Mouse (Mus musculus): ENCODE results near the gene Insm2.
"Not testable (repeated sequence)": the region's sequence is repeated elsewhere in the genome, so short reads cannot be mapped to it uniquely, and the experiment has no call there.

The Insm2 gene

DNA sequence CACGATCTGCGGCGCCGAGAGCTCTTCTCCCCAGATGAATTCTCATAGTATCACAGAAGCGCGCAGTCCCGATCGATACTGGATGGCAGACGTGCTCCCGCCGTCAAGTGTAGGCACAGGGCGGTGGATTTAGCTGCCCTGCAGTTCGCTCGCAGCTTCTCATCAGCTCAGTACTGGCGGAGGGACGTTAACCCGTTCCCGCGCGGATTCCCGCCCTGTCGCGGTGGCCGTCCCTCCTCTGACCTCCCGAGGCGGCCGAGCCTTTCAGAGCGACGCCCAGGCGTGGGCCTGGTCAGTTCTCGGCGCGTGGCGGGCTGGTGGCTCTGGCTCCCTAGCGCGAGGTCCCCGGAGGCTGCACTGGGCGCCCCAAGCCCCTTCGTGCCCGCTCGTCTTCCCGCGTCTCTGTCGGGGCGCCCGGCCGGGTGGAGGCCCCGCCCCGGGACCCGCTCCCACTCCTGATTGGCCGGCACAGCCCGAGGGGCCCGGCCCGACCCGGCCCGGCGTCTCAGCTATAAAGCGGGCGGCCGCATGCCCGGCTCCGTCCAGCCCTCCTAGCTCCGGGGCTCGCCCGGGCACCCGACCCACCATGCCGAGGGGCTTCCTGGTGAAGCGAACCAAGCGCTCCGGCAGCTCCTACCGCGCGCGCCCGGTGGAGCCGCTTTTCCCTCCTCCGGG lies at the start of gene Insm2:
Gene Insm2, plus strand, starts transcription at position 541 of the 675 bp plus-strand sequence.
- DNase-seq, result no peak

DNA sequence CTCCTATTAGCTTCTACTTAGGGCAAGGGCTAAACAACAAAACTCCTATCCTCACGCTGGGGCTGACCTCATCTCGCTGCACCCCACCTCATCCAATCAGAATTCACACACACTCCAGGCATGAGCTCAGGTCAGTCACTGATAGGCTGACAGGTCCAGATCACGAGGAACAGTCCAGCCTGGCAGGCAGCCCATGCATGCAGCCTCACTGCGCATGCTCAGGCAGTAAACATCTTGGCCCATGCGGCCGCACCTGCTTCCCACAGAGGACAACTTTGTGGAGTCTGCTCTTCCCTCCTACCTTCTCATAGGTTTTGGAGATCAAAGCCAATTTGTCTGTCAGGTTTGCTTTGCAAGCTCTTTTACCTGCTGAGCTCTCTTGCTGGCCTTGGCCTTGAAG lies 44.3 kb upstream of the Insm2 start:
- DNase-seq, result not testable (repeated sequence)

DNA sequence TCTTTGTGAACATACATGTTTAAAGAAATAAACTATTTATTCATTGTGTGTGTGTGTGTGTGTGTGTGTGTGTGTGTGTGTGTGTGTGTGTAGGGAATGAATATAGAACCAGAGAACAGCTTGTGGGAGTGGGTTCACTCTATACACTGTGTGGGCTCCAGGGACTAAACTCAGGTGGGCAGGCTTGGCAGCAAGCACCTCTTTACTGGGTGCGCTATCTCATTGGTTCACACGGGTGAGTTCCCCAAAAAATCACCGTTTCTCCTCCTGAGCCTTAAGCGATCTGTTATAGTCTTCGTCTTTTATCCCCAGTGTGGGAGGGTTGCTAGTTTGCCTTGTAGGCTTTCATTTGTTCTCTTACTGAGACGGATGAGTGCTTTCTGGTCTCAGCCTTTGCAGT lies 41.4 kb upstream of the Insm2 start:
- DNase-seq, result no peak

DNA sequence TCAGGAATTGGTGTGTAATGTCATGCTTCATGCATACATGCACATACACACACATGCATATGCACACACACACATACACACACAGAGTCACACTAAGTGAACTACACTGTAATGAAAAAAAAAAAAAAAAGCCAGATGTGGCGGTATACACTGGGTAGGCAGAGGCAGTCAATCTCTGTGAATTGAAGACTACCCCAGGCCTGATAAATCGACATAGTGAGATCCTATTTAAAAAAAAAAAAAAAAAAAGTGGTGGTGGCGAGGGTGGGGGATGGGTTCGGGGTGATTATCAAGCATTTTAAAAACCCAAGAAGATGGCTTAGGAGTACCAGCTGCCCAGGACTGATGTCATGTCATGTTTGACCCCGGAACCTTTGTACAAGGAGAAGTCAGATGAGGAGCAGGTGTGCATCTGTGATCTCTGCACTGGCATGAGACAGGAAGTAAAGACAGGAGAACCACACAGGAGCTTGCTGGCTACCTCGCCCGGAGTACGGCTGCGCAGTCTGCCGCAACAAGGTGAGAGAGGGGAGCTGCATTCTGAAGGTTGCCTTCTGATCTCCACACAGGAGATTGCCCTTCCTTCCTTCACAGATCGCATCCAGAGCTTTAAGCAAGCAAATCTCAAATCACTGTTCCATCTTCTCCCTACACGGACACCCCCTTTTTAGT lies 39.9 kb upstream of the Insm2 start:
- DNase-seq, result no peak

DNA sequence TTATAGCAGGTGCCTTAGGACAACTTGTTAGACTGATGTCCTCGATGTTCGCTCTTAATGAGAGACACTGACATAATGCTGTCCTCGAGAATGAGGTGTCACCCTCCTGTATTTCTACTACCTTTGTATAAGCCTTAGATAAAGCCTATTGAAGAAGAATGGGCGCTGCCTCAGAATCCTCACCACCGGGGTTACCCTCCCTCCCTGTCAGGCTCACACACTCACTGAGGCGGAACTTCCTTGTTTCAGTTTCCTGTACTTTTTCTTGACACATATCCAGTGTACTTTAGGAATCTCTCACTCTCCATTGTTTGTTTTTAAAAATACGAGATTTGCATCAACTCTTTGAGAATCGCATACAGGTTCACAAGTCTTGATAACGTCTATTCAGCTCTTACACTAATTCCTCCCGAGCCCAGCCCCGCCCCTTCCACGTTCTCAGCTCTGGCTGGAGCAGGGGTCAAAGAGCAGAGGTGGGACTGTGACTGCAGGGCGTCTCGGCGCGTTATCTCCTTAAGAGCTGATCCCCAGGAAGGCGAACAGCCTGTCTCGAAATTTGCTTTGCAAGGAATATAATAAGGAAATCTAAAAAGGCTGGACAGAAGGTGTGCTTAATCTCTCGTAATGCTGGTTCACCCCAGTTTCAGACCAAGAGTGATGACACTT lies 39.1 kb upstream of the Insm2 start:
- no peak for DNase-seq

DNA sequence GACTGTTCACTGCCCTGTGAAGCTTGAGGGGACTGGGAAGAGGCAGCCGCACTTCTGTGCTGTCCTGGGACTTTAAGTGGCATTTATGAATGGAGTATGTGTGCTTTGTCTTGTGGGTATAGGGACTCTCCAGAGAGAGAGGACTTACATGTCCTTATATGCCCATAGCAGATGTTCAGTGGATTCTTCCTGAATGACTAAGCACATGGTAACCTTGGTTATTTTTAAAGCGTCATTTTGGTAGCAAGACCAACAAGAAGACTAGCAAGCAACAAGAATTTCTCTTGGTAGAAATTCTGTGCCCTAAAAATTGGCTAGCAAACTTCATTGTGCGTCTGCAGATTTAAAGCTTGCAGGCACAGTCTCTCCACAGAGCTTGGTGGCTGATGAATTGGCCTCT lies 35.5 kb upstream of the Insm2 start:
- no peak for DNase-seq

DNA sequence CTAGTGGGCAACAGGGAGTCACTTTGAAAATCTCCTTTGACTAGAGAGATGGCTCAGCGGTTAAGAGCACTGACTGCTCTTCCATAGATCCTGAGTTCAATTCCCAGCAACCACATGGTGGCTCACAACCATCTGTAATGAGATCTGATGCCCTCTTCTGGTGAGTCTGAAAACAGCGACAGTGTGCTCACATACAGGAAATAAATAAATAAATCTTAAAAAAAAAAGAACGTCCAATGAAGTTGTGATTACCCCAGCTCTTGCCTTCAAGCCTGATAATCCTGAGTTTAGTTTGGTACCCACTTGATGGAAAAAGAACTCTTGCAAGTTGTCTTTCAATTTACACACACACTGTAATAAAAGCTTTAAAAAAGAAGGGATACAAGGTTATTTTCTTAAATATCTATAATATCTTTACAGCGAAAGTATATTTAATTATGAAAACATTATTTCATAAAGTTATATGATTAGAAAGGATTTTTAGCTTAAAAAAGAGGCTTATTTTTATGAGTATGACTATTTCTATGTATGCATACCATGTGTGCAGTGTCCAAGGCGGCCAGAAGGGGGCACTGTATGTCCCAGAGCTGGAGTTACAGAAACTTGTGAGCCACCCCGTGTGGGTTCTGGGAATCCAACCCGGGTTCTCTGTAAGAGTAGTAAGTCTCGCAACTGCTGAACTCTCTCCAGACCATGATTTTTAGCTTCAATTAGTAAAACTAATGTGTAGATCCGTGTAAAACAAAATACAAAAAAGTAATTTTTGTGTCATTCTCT lies 34.9 kb upstream of the Insm2 start:
- DNase-seq, result no peak

DNA sequence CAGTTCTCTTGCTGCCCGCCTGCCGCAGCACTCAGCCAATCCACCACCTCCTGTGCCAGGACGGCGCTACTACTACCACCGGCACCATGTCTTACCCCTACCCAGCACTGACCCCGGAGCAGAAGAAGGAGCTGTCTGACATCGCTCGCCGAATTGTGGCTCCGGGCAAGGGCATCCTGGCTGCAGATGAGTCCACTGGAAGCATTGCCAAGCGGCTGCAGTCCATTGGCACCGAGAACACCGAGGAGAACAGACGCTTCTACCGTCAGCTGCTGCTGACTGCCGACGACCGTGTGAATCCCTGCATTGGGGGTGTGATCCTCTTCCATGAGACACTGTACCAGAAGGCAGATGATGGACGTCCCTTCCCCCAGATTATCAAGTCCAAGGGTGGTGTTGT lies 34.0 kb upstream of the Insm2 start, which contains the start of gene Aldoart2:
Gene Aldoart2, plus strand, starts transcription at position 34 of the 400 bp plus-strand sequence.
- DNase-seq, result no peak

DNA sequence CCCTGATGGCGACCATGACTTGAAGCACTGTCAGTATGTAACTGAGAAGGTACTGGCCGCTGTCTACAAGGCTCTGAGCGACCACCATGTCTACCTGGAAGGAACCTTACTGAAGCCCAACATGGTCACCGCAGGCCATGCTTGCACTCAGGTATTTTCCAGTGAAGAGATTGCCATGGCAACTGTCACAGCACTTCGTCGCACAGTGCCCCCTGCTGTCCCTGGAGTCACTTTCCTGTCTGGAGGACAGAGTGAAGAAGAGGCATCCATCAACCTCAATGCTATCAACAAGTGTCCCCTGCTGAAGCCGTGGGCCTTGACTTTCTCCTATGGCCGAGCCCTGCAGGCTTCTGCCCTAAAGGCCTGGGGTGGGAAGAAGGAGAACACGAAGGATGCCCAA lies 33.4 kb upstream of the Insm2 start:
- DNase-seq, result no peak

DNA sequence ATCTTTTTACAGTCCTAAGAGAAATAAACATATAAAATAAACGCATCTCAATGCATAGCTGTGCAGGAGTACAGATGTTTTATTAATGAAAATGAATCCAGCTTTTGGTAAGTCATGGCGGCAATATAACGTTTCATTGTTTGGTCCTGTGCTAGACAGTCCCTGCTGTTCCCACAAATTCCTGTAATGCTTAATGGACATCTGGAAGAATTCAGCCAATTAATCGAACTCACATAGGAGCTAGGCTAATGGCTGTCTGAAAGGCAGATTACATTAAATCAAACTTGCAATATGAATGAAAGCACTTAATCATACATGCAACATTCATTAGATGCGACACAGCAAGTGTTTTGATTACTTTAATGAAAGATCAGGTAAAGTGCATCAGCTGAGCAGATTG lies 32.4 kb upstream of the Insm2 start:
- no peak for DNase-seq

DNA sequence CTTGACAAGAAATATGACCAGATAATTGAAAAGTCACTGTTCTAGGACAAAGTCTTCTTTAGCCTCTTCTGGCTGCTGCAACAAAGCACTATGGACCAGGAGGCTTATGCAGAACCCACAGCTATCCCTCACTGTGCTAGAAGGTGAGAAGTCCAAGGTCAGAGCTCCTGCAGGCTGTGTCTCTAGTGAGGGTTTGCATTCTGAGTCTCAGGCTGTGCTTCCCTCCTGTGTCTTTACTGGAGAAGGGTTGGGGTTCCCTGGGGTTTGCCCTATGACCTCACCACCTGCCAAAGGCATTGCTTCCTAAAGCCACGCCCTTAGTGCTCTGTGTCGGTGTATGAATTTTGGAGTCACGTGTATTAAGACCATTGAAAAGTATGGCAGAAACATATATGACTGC lies 30.8 kb upstream of the Insm2 start:
- no peak for DNase-seq

DNA sequence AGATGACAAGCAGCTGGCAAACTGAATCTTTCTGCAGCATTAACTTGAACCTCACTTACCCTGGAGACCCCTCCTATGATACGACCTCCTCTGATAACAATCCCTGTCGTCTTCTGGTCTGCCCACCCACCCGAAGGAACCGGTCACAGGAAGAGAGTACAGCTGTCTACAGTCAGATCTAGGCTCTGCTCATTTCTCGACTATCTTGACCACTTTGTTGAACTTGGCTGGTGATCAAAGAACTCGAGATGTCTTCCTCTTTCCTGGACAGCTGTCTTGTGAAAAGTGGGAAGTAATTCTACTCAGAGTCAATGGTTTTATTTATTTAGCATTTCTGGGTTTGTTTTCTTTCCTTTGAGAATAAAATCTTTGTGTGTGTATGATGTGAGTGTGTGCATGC lies 29.6 kb upstream of the Insm2 start:
- no peak for DNase-seq

DNA sequence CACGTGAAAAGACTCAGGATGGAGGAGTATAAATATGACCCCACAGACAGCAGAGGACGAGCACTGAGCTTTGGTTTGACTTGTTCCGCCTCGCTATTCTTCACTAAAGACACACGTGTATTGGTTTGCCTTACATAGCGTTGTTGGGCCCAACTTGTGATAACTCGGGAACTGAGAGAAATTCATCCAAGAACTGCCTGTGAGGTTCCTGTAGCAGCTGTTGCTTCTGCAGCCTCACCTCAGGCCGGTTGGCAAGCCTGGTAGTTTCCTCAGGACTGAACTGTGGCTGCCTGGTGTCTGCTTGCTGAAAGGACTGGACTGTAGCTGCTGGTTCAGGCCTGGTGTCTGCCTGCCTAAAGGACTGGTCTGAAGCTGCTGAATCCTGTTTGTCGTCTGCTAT lies 28.6 kb upstream of the Insm2 start:
- no peak for DNase-seq

DNA sequence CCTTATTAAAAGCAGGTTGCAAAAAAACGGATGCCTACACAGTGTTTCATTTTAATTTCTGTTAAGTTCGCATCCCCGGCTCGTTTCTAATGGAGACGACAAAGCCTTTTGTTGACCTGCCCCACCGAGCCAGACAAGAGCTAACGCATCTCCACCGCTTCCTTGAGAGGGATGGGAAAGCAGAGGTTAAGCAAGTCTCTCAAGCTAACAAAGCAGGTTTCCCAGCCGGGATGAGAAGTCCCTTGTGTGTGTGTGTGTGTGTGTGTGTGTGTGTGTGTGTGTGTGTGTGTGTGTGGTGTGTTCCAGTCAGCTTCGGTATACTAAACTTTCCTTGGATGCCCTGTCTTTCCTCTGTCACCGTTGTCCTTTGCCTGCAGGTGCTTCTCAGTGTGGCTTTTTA lies 28.0 kb upstream of the Insm2 start:
- no peak for DNase-seq

DNA sequence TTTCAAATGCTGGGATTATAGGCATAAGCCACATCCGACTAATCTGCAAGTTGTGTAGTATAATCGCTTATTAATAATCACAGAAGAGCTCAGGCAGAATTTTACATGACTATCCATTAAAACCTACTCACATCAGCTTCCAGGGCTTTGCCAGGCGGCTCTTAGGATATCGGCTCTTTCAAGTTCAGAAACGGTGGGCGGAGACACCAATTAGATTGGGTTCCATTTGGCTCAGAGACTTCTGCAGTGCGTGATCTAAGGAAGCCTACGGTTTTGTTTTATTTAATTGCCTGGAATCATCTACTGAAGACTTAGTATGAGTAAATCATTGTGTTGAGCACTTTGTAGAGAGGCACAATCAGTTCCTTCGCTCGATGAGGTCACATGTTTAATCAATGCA lies 27.6 kb upstream of the Insm2 start:
- no peak for DNase-seq

DNA sequence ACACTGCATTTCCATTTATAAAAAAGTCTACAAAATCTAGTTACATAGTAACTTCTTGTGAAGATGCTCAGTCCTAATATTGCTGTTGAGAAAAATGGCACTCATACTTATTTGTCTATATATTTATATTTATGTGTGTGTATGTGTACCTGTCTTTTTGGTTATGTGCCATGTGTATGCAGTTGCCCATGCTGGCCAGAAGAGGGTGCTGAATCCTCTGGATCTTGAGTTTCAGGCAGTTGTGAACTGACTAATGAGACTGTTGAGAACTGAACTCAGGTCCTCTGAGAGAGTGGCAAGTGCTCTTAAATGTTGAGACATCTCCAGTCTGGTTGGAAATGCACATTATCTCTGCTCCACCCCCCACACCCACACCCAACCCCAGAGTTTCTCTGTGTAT lies 26.1 kb upstream of the Insm2 start:
- DNase-seq, result no peak

DNA sequence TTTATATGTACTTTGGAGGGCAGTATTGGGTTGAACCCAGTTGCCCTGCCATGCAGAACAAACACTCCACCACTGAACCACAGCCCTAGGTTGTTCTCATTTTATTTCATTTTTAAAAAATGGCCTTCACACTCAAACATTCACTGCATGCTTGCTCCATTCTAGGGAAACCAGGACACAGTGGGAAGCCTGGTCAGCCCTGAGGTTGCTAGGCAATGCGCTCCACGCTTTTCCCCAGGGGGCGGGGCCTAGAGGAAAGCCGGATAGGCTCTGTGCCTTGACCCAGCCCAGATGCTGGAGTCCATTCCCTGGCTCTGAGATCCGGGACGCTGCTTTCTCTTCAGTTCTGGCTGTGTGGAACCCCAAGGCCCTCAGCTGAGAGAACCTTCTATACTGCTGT lies 25.4 kb upstream of the Insm2 start:
- no peak for DNase-seq

DNA sequence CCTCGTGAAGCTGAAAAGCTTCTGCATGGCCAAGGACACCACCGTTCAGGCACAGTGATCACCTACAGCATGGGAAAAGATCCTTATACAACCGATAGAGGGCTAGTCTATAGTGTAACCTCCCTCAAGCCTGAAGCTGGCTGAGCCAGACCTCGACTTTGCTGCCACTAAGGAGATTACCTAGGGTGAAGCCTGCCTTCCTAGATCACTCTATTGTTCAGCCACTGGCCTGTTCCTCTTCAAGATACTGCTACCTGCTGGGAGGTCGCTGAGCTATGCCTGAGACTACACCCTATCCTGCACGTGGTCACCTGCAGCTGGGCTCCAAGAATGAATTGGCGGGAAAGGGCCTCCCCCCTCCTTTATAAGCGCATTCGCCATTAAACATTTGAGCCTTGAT lies 12.3 kb upstream of the Insm2 start:
- DNase-seq, result not testable (repeated sequence)

DNA sequence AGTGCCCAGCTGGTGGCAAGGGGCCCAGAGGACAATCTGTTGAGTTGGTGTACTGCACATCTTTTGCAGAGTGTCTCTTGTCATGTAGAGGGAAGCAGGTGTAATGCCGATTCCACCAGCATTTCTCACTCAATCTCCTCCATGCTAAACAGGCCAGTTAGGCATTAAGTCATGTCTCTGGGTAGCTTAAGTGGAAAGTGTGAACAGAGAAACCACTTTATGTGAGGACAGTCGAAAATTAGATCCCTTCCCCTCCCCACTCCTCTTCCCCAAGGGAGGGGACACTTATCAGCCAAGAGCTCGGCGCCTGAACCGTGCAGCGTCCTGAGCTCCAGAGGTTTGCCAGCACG lies 715 bp upstream of the Insm2 start:
- no peak for DNase-seq

DNA sequence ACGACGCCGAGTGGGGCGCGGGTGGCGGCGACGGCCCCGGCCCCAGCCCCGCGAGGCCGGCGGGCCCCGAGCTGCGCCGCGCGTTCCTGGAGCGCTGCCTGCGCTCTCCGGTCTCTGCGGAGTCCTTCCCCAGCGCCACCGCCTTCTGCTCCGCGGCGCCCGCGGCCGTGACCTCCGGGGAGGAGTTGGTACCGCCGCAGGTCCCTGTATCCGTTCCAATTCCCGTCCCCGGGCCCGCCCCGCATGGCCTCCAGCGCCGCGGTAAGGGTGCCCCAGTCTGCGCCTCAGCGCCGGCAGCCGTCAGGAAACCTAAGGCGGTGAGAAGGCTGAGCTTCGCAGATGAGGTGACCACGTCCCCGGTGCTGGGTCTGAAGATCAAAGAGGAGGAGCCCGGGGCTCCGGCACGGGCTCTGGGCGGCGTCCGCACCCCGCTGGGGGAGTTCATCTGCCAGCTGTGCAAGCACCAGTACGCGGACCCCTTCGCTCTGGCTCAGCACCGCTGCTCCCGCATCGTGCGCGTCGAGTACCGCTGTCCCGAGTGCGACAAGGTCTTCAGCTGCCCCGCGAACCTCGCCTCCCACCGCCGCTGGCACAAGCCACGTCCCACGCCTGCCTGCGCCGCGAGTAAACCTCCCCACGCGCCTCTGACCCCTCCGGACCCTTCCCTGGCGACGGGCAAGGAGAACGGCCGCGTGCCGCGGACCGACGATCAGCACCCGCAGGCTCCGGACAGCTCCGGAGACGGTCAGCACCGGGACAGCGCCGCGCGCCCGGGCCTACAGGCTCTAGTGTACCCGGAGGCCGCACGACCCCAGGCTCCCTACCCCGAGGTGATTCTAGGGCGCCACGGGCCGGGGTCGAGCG lies 644 bp downstream of the Insm2 start:
- DNase-seq, result no peak

DNA sequence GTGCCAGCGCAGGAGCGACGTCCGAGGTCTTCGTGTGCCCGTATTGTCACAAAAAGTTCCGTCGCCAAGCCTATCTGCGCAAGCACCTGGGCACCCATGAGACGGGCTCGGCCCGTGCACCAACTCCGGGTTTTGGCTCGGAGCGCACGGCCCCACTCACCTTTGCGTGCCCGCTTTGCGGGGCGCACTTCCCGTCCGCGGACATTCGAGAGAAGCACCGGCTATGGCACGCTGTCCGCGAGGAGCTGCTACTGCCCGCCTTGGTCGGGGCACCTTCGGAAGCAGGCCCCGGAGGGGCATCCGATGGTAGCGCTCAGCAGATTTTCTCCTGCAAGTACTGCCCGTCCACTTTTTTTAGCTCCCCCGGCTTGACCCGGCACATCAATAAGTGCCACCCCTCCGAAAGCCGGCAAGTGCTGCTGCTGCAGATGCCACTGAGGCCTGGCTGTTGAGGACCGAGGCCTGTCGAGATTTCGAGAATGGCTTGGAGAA lies 1.3 kb downstream of the Insm2 start:
- no peak for DNase-seq

DNA sequence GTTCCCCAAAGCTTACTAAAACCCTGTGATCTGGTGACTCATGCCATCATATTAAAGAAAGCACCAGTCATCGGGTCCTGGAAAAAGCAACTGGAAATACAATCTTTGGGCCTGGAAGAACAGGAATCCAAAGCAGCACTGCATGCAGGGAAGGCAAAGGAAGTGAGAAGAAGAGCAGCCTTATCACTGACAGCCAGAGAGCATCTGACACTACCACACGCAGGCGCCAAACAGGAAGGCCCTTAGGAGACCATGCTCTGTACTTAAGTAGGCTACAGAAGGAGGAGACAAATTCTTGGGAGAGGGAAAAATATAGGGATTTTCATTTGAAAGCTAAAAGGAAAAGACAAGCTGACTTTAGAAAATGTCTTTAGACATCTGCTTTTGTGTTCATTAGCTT lies 5.2 kb downstream of the Insm2 start:
- DNase-seq, result no peak
